Mouse (Mus musculus): Measurements from ENCODE around the gene Rnls. TPM values are rescaled to one million over a fixed set of nuclear protein-coding genes. Genes with fewer than 3 reads are reported as not detected.

Rnls gene
- polyA plus RNA-seq, 1 experiment: 2.2 TPM

- DNase-seq: no peak
- 85% methylated on average over 3 of the region's 3 CpGs for WGBS
- H3K4me3 ChIP-seq (ENCODE audit: insufficient read depth, low read depth, low read length): no peak overlapping the region
- no peak overlapping the region for H3K27ac ChIP-seq (ENCODE audit: insufficient read depth, low read depth, low read length)
- TF ChIP-seq POLR2A (IDR thresholded peaks at IDR 0.05; ENCODE audit: low read depth, low read length): no peak
- TF ChIP-seq CTCF (conservative IDR thresholded peaks at IDR 0.05; ENCODE audit: insufficient read depth, insufficient read length, low read depth, low read length): no peak
- H3K27me3 ChIP-seq (replicated peaks; ENCODE audit: control insufficient read depth, insufficient read depth, low read length): no peaks in the 10 kb centered on the region
- H3K4me1 ChIP-seq (ENCODE audit: control insufficient read depth, insufficient read depth, low read length): no peaks in the 10 kb centered on the region
- H3K36me3 ChIP-seq (ENCODE audit: control insufficient read depth, insufficient read depth, low read length): no peaks in the 10 kb centered on the region
Observed at GRCm38 (mm10) chr19:33100598-33100997, 291.5 kb downstream of the Rnls start.

GRCm38 (mm10) chr19:33100031-33100430 is 292.1 kb downstream of the Rnls start:
- Histone ChIP-seq H3K27me3 (replicated peaks; ENCODE audit: control insufficient read depth, insufficient read depth, low read length) (no peaks in the 10 kb centered on the region), H3K27ac (ENCODE audit: insufficient read depth, low read depth, low read length) (no peak overlapping the region), H3K4me1 (ENCODE audit: control insufficient read depth, insufficient read depth, low read length) (no peaks in the 10 kb centered on the region), H3K4me3 (ENCODE audit: insufficient read depth, low read depth, low read length) (no peak overlapping the region), H3K36me3 (ENCODE audit: control insufficient read depth, insufficient read depth, low read length) (no peaks in the 10 kb centered on the region)
- TF ChIP-seq CTCF (conservative IDR thresholded peaks at IDR 0.05; ENCODE audit: insufficient read depth, insufficient read length, low read depth, low read length) (no peak), POLR2A (IDR thresholded peaks at IDR 0.05; ENCODE audit: low read depth, low read length) (no peak)
- peak; percentile 21 for DNase-seq
- 56% methylated on average over 4 of the region's 4 CpGs for WGBS

- H3K36me3 ChIP-seq (ENCODE audit: control insufficient read depth, insufficient read depth, low read length): no peaks in the 10 kb centered on the region
- DNase-seq: no peak
- 75% methylated on average over 9 of the region's 9 CpGs for WGBS
- H3K27ac ChIP-seq (ENCODE audit: insufficient read depth, low read depth, low read length): no peak overlapping the region
- H3K27me3 ChIP-seq (replicated peaks; ENCODE audit: control insufficient read depth, insufficient read depth, low read length): no peaks in the 10 kb centered on the region
- H3K4me3 ChIP-seq (ENCODE audit: insufficient read depth, low read depth, low read length): no peak overlapping the region
- H3K4me1 ChIP-seq (ENCODE audit: control insufficient read depth, insufficient read depth, low read length): no peaks in the 10 kb centered on the region
- TF ChIP-seq CTCF (conservative IDR thresholded peaks at IDR 0.05; ENCODE audit: insufficient read depth, insufficient read length, low read depth, low read length) (no peak), POLR2A (IDR thresholded peaks at IDR 0.05; ENCODE audit: low read depth, low read length) (no peak)
Observed at GRCm38 (mm10) chr19:33099201-33099788, 292.8 kb downstream of the Rnls start.

GRCm38 (mm10) chr19:33097691-33098090 is 294.4 kb downstream of the Rnls start:
- Histone ChIP-seq H3K36me3 (ENCODE audit: control insufficient read depth, insufficient read depth, low read length) (no peaks in the 10 kb centered on the region), H3K27me3 (replicated peaks; ENCODE audit: control insufficient read depth, insufficient read depth, low read length) (no peaks in the 10 kb centered on the region), H3K27ac (ENCODE audit: insufficient read depth, low read depth, low read length) (no peak overlapping the region), H3K4me1 (ENCODE audit: control insufficient read depth, insufficient read depth, low read length) (no peaks in the 10 kb centered on the region), H3K4me3 (ENCODE audit: insufficient read depth, low read depth, low read length) (no peak overlapping the region)
- 64% methylated on average over 3 of the region's 3 CpGs for WGBS
- TF ChIP-seq POLR2A (IDR thresholded peaks at IDR 0.05; ENCODE audit: low read depth, low read length): no peak
- TF ChIP-seq CTCF (conservative IDR thresholded peaks at IDR 0.05; ENCODE audit: insufficient read depth, insufficient read length, low read depth, low read length): no peak
- DNase-seq: no peak

GRCm38 (mm10) chr19:33096581-33096980 is 295.5 kb downstream of the Rnls start:
- H3K27me3 ChIP-seq (replicated peaks; ENCODE audit: control insufficient read depth, insufficient read depth, low read length): no peaks in the 10 kb centered on the region
- TF ChIP-seq CTCF (conservative IDR thresholded peaks at IDR 0.05; ENCODE audit: insufficient read depth, insufficient read length, low read depth, low read length): no peak
- TF ChIP-seq POLR2A (IDR thresholded peaks at IDR 0.05; ENCODE audit: low read depth, low read length): no peak
- H3K4me3 ChIP-seq (ENCODE audit: insufficient read depth, low read depth, low read length): no peak overlapping the region
- no peaks in the 10 kb centered on the region for H3K36me3 ChIP-seq (ENCODE audit: control insufficient read depth, insufficient read depth, low read length)
- WGBS: 95% methylated on average over 5 of the region's 5 CpGs
- no peak for DNase-seq
- no peaks in the 10 kb centered on the region for H3K4me1 ChIP-seq (ENCODE audit: control insufficient read depth, insufficient read depth, low read length)
- H3K27ac ChIP-seq (ENCODE audit: insufficient read depth, low read depth, low read length): no peak overlapping the region

- no peak for DNase-seq
- no peak for TF ChIP-seq POLR2A (IDR thresholded peaks at IDR 0.05; ENCODE audit: low read depth, low read length)
- no peak overlapping the region for H3K4me3 ChIP-seq (ENCODE audit: insufficient read depth, low read depth, low read length)
- no peaks in the 10 kb centered on the region for H3K4me1 ChIP-seq (ENCODE audit: control insufficient read depth, insufficient read depth, low read length)
- no peak overlapping the region for H3K27ac ChIP-seq (ENCODE audit: insufficient read depth, low read depth, low read length)
- no peaks in the 10 kb centered on the region for H3K27me3 ChIP-seq (replicated peaks; ENCODE audit: control insufficient read depth, insufficient read depth, low read length)
- no peaks in the 10 kb centered on the region for H3K36me3 ChIP-seq (ENCODE audit: control insufficient read depth, insufficient read depth, low read length)
Observed at GRCm38 (mm10) chr19:33092575-33092974, 299.5 kb downstream of the Rnls start.

- Histone ChIP-seq H3K36me3 (ENCODE audit: control insufficient read depth, insufficient read depth, low read length) (no peaks in the 10 kb centered on the region), H3K27me3 (replicated peaks; ENCODE audit: control insufficient read depth, insufficient read depth, low read length) (no peaks in the 10 kb centered on the region), H3K4me1 (ENCODE audit: control insufficient read depth, insufficient read depth, low read length) (no peaks in the 10 kb centered on the region), H3K27ac (ENCODE audit: insufficient read depth, low read depth, low read length) (no peak overlapping the region), H3K4me3 (ENCODE audit: insufficient read depth, low read depth, low read length) (no peak overlapping the region)
- 41% methylated on average over 3 of the region's 3 CpGs for WGBS
- no peak for DNase-seq
- TF ChIP-seq CTCF (conservative IDR thresholded peaks at IDR 0.05; ENCODE audit: insufficient read depth, insufficient read length, low read depth, low read length) (no peak), POLR2A (IDR thresholded peaks at IDR 0.05; ENCODE audit: low read depth, low read length) (no peak)
Observed at GRCm38 (mm10) chr19:33091324-33091723, 300.8 kb downstream of the Rnls start.

Measured in kidney, adult 2 months (tissue).